Mouse (Mus musculus) layer of hippocampus, postnatal 25 days (tissue): ENCODE measurements around the gene Fxn. TPM values are rescaled to one million over a fixed set of nuclear protein-coding genes. Genes with fewer than 3 reads are reported as not detected.
"Not testable (repeated sequence)": the region's sequence is repeated elsewhere in the genome, so short reads cannot be mapped to it uniquely, and the experiment has no call there.

Source experiments
- DNase-seq, 2 experiments: peaks; one replicate each; pipeline ENCODE4 v3.0.0; 2022; ENCODE audit warnings: mixed read lengths in 2 of 2, low spot score in 1 of 2; ENCODE audit errors: extremely low spot score in 1 of 2
- total RNA-seq, 2 experiments: library from RNA; stranded (reverse); gene quantifications; 2 replicates each; pipeline ENCODE4 v1.2.3; 2021

Gene Fxn
- total RNA-seq, 2 experiments from 2014 or later = 7.1 to 9.3 TPM

- DNase-seq = no peak
Observed at GRCm38 (mm10) chr19:24251869-24252268, 28.5 kb downstream of the Fxn start.

- DNase-seq = no peak
Observed at GRCm38 (mm10) chr19:24243340-24243739, 37.1 kb downstream of the Fxn start.

DNA sequence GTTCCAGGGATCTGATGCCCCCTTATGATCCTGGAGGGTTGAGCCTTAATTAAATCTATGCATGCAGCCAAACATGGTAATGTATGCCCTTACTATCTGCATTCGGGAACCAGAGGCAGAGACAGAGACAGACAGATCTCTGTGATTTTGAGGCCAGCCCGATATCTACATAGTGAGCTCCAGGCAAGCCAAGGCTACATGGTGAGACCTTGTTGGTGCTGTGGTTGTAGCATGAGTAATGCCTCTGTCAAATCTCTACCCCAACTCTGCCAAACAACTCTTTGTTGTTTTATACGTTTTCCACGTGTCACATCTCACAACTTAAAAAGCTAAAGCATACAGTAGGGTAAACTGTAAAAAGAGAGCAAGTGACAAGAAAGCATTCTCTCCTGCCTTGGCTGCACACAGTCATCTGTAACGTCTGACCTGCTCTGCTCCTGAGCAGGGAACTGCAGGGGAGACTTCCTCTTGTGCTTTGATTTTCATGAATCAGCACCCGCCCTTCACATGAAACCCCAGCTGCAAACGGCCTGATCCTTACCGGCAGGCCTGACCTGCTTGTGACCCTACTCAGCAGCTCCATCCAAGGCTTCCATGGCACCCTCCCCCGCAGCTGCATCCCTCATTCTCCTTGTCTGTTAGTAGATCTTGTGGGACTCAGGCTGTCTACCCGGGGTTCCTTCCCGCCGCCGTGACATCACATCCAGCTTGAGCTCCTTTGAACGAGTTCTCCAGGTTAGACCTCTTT lies 38.4 kb downstream of the Fxn start:
- no peak for DNase-seq

GRCm38 (mm10) chr19:24241271-24241670 lies 39.1 kb downstream of the Fxn start:
- no peak for DNase-seq

GRCm38 (mm10) chr19:24238011-24238410 lies 42.4 kb downstream of the Fxn start:
- DNase-seq = no peak

DNA sequence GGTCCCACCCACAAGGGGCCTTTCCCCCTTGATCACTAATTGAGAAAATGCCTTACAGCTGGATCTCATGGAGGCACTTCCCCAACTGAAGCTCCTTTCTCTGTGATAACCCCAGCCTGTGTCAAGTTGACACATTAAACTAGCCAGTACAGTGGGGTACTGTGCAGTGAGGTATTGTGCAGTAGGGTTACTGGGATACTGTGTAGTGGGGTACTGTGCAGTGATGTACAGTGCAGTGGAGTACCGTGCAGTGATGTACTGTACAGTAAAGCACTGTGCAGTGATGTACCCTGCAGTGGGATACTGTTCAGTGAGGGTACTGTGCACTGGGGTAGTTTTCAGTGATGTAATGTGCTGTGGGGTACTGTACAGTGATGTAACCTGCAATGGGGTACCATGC lies 48.0 kb downstream of the Fxn start:
- DNase-seq = not testable (repeated sequence)

- no peak for DNase-seq
Observed at GRCm38 (mm10) chr19:24225305-24225696, 55.1 kb downstream of the Fxn start.

DNA sequence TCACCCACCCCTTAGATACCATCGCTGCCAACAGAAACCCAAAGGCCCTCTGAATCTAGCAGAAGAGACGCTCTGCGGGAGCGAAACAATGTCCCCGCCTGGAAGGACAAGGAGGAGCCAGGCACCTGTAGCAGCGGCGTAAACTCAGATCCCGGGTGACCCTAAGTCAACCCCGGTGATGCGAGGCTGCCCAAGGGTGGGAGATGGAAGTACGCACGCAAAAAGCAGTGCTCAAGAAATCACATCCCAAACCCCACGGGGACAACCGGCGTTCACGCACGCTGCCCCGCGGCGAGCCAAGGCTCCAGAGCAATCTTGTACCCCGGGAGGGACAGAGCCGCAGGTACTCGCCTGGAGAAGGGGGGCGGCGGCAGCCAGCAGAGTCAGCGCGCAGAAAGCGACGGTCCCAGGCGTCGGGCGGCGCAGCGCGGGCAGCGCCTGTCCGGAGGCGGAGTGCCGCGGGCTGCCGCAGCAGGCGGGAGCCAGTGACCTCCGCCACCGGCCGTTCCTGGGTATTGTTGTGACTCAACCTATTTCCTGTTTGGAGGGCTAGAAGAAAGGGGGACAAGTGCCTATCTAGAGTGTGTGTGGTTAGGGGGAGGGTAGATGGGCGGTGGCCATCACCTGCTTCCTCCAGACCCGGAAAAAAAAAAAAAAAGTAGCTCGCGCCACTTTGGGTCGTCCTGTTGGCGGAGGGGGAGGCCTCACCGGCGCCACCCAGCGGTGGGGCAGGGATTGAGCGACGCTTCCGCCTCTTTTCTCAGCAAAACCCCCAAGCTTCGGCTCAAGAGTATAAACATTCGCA lies 55.7 kb downstream of the Fxn start, which contains the start of gene Tjp2:
Gene Tjp2 (minus strand): TSS at position 531 of the 805 bp plus-strand sequence.
- peak; percentile 11 to 51 for DNase-seq

DNA sequence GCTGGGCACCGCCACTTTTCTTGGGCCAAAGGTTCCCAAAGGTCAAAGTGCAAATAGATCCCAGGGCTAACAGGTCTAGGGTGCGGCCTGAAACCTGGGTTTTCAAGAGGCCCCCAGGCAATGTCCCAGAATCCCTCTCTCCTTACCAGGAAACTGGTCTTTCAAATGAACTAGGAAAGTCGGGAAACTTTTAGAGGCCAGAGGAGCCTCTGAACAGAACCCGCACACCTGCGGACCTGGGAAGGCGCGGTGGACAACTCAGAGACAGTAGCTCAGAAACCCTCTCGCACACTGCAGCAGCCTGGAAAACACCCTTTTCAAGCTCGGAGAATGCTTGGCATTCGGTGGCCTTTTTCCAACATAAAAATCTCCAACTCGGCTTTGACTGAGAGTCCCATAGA lies 56.6 kb downstream of the Fxn start:
- no peak for DNase-seq

GRCm38 (mm10) chr19:24221455-24221854 lies 59.0 kb downstream of the Fxn start:
- no peak for DNase-seq

- DNase-seq = no peak
Observed at GRCm38 (mm10) chr19:24220795-24221445, 59.5 kb downstream of the Fxn start.

DNA sequence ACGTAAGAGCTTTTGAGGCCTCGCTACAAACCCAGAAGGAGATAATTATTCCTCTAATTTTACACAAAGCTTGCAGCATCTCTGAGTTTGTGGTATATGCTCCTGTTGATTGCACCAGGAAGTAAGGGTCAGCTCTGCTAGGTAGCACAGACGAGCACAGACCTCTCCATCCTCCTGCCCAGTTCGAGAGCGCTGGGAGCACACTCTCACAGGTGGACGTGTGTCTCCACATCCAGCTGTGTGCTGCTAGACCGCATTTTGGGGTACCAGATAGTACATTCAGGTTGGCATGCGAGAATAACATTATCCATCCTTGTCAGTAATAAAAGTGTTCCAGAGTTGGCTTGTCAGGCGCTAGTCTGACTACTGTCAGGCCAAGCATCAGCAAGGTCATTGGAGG lies 61.4 kb downstream of the Fxn start:
- DNase-seq = no peak

DNA sequence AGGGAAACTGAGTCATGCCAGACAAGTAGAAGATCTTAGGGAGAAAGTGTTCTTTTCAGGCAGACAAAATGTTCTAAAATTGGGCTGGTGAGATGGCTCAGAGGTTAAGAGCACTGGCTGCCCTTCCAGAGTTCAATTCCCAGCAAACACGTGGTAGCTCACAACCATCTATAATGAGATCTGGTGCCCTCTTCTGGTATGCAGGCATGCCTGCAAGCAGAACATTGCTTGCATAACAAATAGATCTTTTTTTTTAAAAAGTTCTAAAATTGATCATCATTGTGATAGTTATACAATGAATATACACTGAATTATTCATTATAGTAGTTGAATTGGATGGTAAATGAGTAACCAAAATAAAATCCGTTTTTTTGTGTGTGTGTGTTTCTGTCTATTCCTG lies 62.1 kb downstream of the Fxn start:
- DNase-seq = no peak

DNA sequence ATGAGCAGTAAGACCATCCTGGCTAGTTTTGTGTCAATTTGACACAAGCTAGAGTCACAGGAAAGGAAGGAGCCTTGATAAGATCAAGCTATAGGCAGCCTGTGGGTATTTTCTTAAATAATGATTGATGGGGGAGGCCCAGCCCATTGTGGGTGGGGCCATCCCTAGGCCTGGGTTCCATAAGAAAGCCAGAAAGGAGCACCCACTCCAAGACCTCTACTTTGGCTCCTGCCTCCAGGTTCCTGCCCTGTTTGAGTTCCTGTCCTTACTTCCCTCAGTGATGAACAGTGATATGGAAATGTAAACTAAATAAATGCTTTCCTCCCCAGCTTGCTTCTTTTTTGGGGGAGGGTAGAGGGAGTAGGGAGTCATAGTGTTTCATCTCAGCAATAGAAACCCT lies 62.6 kb downstream of the Fxn start:
- DNase-seq = no peak

DNA sequence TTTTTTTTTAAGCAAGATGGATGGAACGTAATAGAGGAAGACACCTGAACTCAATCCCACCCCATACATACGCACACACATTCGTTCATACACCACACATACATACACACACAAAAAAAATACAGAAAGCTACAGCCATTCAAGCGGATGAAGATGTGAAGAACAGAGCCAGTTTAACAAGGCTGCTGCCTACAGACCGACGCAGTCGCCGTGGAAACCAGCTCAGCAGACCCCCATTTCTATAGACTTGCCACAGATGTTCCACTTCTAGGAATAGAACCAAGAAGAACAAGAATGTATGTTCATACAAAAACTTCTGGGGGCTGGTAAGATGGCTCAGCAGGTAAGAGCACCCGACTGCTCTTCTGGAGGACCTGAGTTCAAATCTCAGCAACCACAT lies 63.6 kb downstream of the Fxn start:
- DNase-seq = no peak

GRCm38 (mm10) chr19:24214939-24215338 lies 65.5 kb downstream of the Fxn start:
- no peak for DNase-seq

- DNase-seq = no peak
Observed at GRCm38 (mm10) chr19:24213299-24213698, 67.1 kb downstream of the Fxn start.

DNA sequence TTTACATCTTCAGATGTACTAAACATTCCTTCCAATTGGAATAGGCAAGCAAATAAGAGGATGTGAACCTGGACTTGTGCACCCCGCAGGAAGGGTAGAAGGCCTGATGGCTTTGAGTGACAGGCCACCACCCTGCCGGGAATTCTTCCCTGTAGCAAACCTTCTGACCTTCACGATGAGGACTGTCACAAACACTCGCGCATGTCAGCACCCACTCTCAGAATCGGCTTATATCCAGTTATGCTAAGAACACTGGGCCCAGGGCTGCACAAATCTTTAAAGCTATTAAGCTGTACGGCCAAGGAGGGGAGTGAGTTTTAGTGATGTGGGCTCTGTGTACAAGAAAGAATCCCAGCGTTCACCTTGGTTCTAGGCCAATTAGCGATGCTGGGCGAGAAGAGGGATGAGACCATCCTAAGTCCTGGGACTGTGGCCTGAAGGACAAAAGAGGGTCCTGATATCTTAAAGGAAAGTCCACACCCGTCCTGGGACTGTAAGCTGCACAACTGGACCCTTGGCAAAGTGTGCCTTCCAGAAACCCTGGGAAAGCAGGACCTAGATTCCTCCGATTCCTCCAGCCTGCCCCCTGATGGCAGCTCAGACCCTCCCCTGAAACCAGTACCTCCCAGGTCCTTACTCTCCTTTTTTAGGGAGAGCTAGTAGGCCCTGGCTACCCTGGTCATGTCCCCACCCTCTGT lies 67.7 kb downstream of the Fxn start:
- DNase-seq = no peak
